ENCODE assay signal across 22 mouse cellular contexts in genomic region chr6:34902578-34902977, GRCm38 (mm10). TPM values are rescaled to one million over a fixed set of nuclear protein-coding genes. Genes with fewer than 3 reads are reported as not detected.
DNase-seq lines count a peak whose midpoint lies in the region; ATAC-seq and TF ChIP-seq lines count a peak whose summit lies in the region.
"Had no signal": no experiment of that assay in that cellular context is flagged by ENCODE, and none has a peak within 500 bp of the region (broad histone marks: within the 10 kb centered on the region; RNA-seq: fewer than 3 reads in every experiment).

No protein-coding gene starts in this region.

- H3K4me2 ChIP-seq in heart, embryonic 11.5 days = peak overlapping the region; percentile 9
- H3K4me2 ChIP-seq: embryonic facial prominence, embryonic 15.5 days; forebrain, embryonic 12.5 days; hindbrain, embryonic 13.5 days; liver, embryonic 15.5 days; midbrain, embryonic 11.5 days had no signal

- no peak for DNase-seq in heart, adult 11 months
- peak; percentile 33 for DNase-seq in kidney, postnatal 14 days
- no peak for DNase-seq in kidney, adult 18-20 months
- DNase-seq in splenic B cell, adult 2 months (ENCODE audit: low read depth, low spot score) = peak; percentile 20
- no peak for DNase-seq in urinary bladder, postnatal 4 days (ENCODE audit: low spot score in 2 of 2)
- DNase-seq: cerebellum, adult 2 months; gastrocnemius, postnatal 36 days; kidney, postnatal 4 days; retina, postnatal 1 day; thymus, postnatal 36 days had no signal

- no peaks in the 10 kb centered on the region for H3K9me3 ChIP-seq in heart, embryonic 11.5 days (replicated peaks; ENCODE audit: control insufficient read depth, low read length)
- H3K9me3 ChIP-seq: embryonic facial prominence, embryonic 15.5 days; forebrain, embryonic 12.5 days; hindbrain, embryonic 13.5 days; limb, embryonic 10.5 days; liver, embryonic 15.5 days had no signal

- peaks cover 16% of the 10 kb centered on the region; the same call in 1 of the 2 replicates for H3K36me3 ChIP-seq in heart, embryonic 11.5 days (ENCODE audit: control insufficient read depth, insufficient read depth, low read length)
- no peaks in the 10 kb centered on the region for H3K36me3 ChIP-seq in splenic B cell, adult 2 months (ENCODE audit: control insufficient read depth, insufficient read depth, low read length, poor library complexity, severe bottlenecking)

- WGBS in heart, embryonic 11.5 days (ENCODE audit: insufficient replicate concordance) = 80% methylated on average over 7 of the region's 7 CpGs

- no peak for TF ChIP-seq CTCF in bone marrow macrophage, adult 2 months (IDR thresholded peaks at IDR 0.05; ENCODE audit: low read depth, low read length)

- TF ChIP-seq POLR2A in bone marrow macrophage, adult 2 months (IDR thresholded peaks at IDR 0.05; ENCODE audit: borderline replicate concordance, low read depth, low read length) = no peak

- ATAC-seq in heart, embryonic 11.5 days (replicated peaks; ENCODE audit: insufficient number of reproducible peaks, low FRiP score, low TSS enrichment) = no peak
- no peak for ATAC-seq in erythroblast, adult 5-6 weeks (replicated peaks; ENCODE audit: low FRiP score, poor library complexity, severe bottlenecking)
- ATAC-seq: intestine, embryonic 16.5 days had no signal

- H3K27me3 ChIP-seq in heart, embryonic 11.5 days (ENCODE audit: control insufficient read depth, insufficient read depth, low read length) = no peaks in the 10 kb centered on the region
- H3K27me3 ChIP-seq in splenic B cell, adult 2 months (ENCODE audit: control insufficient read depth, insufficient read depth, low read length, poor library complexity, severe bottlenecking) = no peaks in the 10 kb centered on the region
- H3K27me3 ChIP-seq: embryonic facial prominence, embryonic 15.5 days; forebrain, embryonic 12.5 days; hindbrain, embryonic 13.5 days; liver, embryonic 15.5 days had no signal

- peak overlapping the region; percentile 65 for H3K27ac ChIP-seq in heart, embryonic 11.5 days (ENCODE audit: low read depth, low read length)
- peak overlapping the region; percentile 7 for H3K27ac ChIP-seq in bone marrow macrophage, adult 2 months (ENCODE audit: insufficient read depth, low read depth, low read length)
- H3K27ac ChIP-seq: embryonic facial prominence, embryonic 15.5 days; forebrain, embryonic 12.5 days; hindbrain, embryonic 13.5 days; limb, embryonic 10.5 days; liver, embryonic 15.5 days had no signal

- H3K9ac ChIP-seq in heart, embryonic 11.5 days (ENCODE audit: low read depth, low read length) = no peak overlapping the region
- H3K9ac ChIP-seq: embryonic facial prominence, embryonic 15.5 days; forebrain, embryonic 12.5 days; hindbrain, embryonic 13.5 days; liver, embryonic 15.5 days had no signal

- peaks cover 47% of the 10 kb centered on the region for H3K4me1 ChIP-seq in heart, embryonic 11.5 days (ENCODE audit: control insufficient read depth, insufficient read depth, low read length)
- peaks cover 62% of the 10 kb centered on the region for H3K4me1 ChIP-seq in bone marrow macrophage, adult 2 months (ENCODE audit: control insufficient read depth, insufficient read depth, low read length)
- H3K4me1 ChIP-seq: embryonic facial prominence, embryonic 15.5 days had no signal

- H3K4me3 ChIP-seq in heart, embryonic 11.5 days (ENCODE audit: low read depth, low read length) = no peak overlapping the region
- no peak overlapping the region; the same call in 1 of the 2 replicates for H3K4me3 ChIP-seq in bone marrow macrophage, adult 2 months (ENCODE audit: insufficient read depth, low read length)
- H3K4me3 ChIP-seq: embryonic facial prominence, embryonic 15.5 days; forebrain, embryonic 12.5 days; hindbrain, embryonic 13.5 days; limb, embryonic 10.5 days; liver, embryonic 15.5 days had no signal

RNA-seq across cellular contexts. Expression of gene Wdr91, which starts 8.1 kb away (rescaled TPM):
- 12.4 and 13.0 TPM in 2 replicates for polyA plus RNA-seq in heart, embryonic 11.5 days (2014; fragmentation: Nextera tagmentation; extraction: Ambion mirVana)
- polyA plus RNA-seq in bone marrow macrophage, adult 2 months (2012; ENCODE audit: insufficient read depth, insufficient read length, missing spikeins) = 85.3 and 90.3 TPM in 2 replicates
- 35.7 and 37.4 TPM in 2 replicates for total RNA-seq in erythroblast, adult 5-6 weeks (2015; ENCODE audit: low replicate concordance)
- total RNA-seq in erythroblast, adult 5-6 weeks (2017; ENCODE audit: low replicate concordance) = 53.2 and 72.1 TPM in 2 replicates

RNA-seq across cellular contexts. Expression of gene Stra8, which starts 17.4 kb away (rescaled TPM):
- not detected in 2 replicates for polyA plus RNA-seq in heart, embryonic 11.5 days (2014; fragmentation: Nextera tagmentation; extraction: Ambion mirVana)
- polyA plus RNA-seq in bone marrow macrophage, adult 2 months (2012; ENCODE audit: insufficient read depth, insufficient read length, missing spikeins) = not detected in 2 replicates
- not detected in 2 replicates for total RNA-seq in erythroblast, adult 5-6 weeks (2015; ENCODE audit: low replicate concordance)
- not detected in 2 replicates for total RNA-seq in erythroblast, adult 5-6 weeks (2017; ENCODE audit: low replicate concordance)
- total RNA-seq: adrenal gland, adult 18-20 months; gastrocnemius, postnatal 36 days had no signal
- polyA plus RNA-seq: cerebellum, adult 2 months; embryonic facial prominence, embryonic 15.5 days; forebrain, embryonic 12.5 days; hindbrain, embryonic 13.5 days; intestine, embryonic 16.5 days; limb, embryonic 10.5 days; liver, embryonic 15.5 days; midbrain, embryonic 11.5 days; neural tube, embryonic 14.5 days had no signal

RNA-seq across cellular contexts. Expression of gene Cyren, which starts 24.7 kb away (rescaled TPM):
- polyA plus RNA-seq in heart, embryonic 11.5 days (2014; fragmentation: Nextera tagmentation; extraction: Ambion mirVana) = 10.2 and 11.2 TPM in 2 replicates
- 10.6 and 11.6 TPM in 2 replicates for polyA plus RNA-seq in bone marrow macrophage, adult 2 months (2012; ENCODE audit: insufficient read depth, insufficient read length, missing spikeins)
- total RNA-seq in erythroblast, adult 5-6 weeks (2015; ENCODE audit: low replicate concordance) = 4.0 and 8.1 TPM in 2 replicates
- 5.8 and 9.8 TPM in 2 replicates for total RNA-seq in erythroblast, adult 5-6 weeks (2017; ENCODE audit: low replicate concordance)

RNA-seq across cellular contexts. Expression of gene Tmem140, which starts 39.6 kb away (rescaled TPM):
- 0.39 and 0.62 TPM in 2 replicates for polyA plus RNA-seq in heart, embryonic 11.5 days (2014; fragmentation: Nextera tagmentation; extraction: Ambion mirVana)
- 74.9 and 86.3 TPM in 2 replicates for polyA plus RNA-seq in bone marrow macrophage, adult 2 months (2012; ENCODE audit: insufficient read depth, insufficient read length, missing spikeins)
- 45.5 and 64.6 TPM in 2 replicates for total RNA-seq in erythroblast, adult 5-6 weeks (2015; ENCODE audit: low replicate concordance)
- total RNA-seq in erythroblast, adult 5-6 weeks (2017; ENCODE audit: low replicate concordance) = 56.7 and 80.9 TPM in 2 replicates

Comparison
In these comparisons a context has a peak if more than half of its experiments do, and no peak if none do; other contexts are left out.
1. DNase-seq: peak in kidney, postnatal 14 days (single experiment) and splenic B cell, adult 2 months (single experiment); none in heart, adult 11 months (single experiment), kidney, adult 18-20 months (single experiment) and urinary bladder, postnatal 4 days (0 of 2).